Mouse (Mus musculus): ENCODE results near the gene Hspb7. TPM values are rescaled to one million over a fixed set of nuclear protein-coding genes. Genes with fewer than 3 reads are reported as not detected.

Hspb7 gene
- polyA plus RNA-seq, 1 experiment from 2014 or later, result 2.4 TPM

- H3K9me3 ChIP-seq, result no peaks in the 10 kb centered on the region
- no peak overlapping the region for H3K9ac ChIP-seq
- peaks cover 26% of the 10 kb centered on the region for H3K4me1 ChIP-seq
- ATAC-seq (ENCODE audit: insufficient read depth, low FRiP score, low read depth), result no peak
- 63% methylated on average over 14 of the region's 14 CpGs for WGBS
- no peaks in the 10 kb centered on the region for H3K27me3 ChIP-seq (replicated peaks)
- peak overlapping the region; percentile 67 for H3K27ac ChIP-seq
- H3K36me3 ChIP-seq, result peaks cover 8% of the 10 kb centered on the region
- H3K4me2 ChIP-seq, result no peak overlapping the region
- no peak overlapping the region for H3K4me3 ChIP-seq (replicated peaks)
Measured at GRCm38 (mm10) chr4:141454581-141455350, 34.2 kb downstream of the Hspb7 start.

- 73% methylated on average over 4 of the region's 4 CpGs for WGBS
- Histone ChIP-seq H3K36me3 (peaks cover 12% of the 10 kb centered on the region), H3K4me3 (replicated peaks) (no peak overlapping the region), H3K9me3 (no peaks in the 10 kb centered on the region), H3K9ac (no peak overlapping the region), H3K4me2 (no peak overlapping the region), H3K27me3 (replicated peaks) (no peaks in the 10 kb centered on the region), H3K27ac (peak overlapping the region; percentile 67; the same call in 1 of the 2 replicates), H3K4me1 (peaks cover 29% of the 10 kb centered on the region)
- no peak for ATAC-seq (ENCODE audit: insufficient read depth, low FRiP score, low read depth)
Measured at GRCm38 (mm10) chr4:141455526-141455925, 34.9 kb downstream of the Hspb7 start.

GRCm38 (mm10) chr4:141456193-141456938 lies 35.8 kb downstream of the Hspb7 start:
- Histone ChIP-seq H3K27me3 (replicated peaks) (no peaks in the 10 kb centered on the region), H3K9ac (no peak overlapping the region), H3K4me3 (replicated peaks) (no peak overlapping the region), H3K9me3 (no peaks in the 10 kb centered on the region), H3K36me3 (peaks cover 12% of the 10 kb centered on the region), H3K4me2 (no peak overlapping the region), H3K4me1 (peaks cover 30% of the 10 kb centered on the region), H3K27ac (no peak overlapping the region; the same call in 1 of the 2 replicates)
- WGBS, result 90% methylated on average over 14 of the region's 14 CpGs
- no peak for ATAC-seq (ENCODE audit: insufficient read depth, low FRiP score, low read depth)

- WGBS, result 13% methylated on average over 7 of the region's 7 CpGs
- H3K27ac ChIP-seq, result peak overlapping the region; percentile 76
- H3K9ac ChIP-seq, result no peak overlapping the region
- no peaks in the 10 kb centered on the region for H3K9me3 ChIP-seq
- no peak overlapping the region for H3K4me3 ChIP-seq (replicated peaks)
- peak; percentile 37; the same call in 1 of the 2 replicates for ATAC-seq (ENCODE audit: insufficient read depth, low FRiP score, low read depth)
- H3K4me2 ChIP-seq, result no peak overlapping the region
- peaks cover 24% of the 10 kb centered on the region for H3K36me3 ChIP-seq
- H3K27me3 ChIP-seq (replicated peaks), result no peaks in the 10 kb centered on the region
- peaks cover 33% of the 10 kb centered on the region for H3K4me1 ChIP-seq
Measured at GRCm38 (mm10) chr4:141458236-141458635, 37.7 kb downstream of the Hspb7 start.

GRCm38 (mm10) chr4:141458888-141459287 lies 38.3 kb downstream of the Hspb7 start:
- Histone ChIP-seq H3K4me1 (peaks cover 33% of the 10 kb centered on the region), H3K36me3 (peaks cover 26% of the 10 kb centered on the region), H3K9ac (no peak overlapping the region), H3K4me3 (replicated peaks) (no peak overlapping the region), H3K27ac (peak overlapping the region; percentile 76), H3K4me2 (no peak overlapping the region), H3K27me3 (replicated peaks) (no peaks in the 10 kb centered on the region), H3K9me3 (no peaks in the 10 kb centered on the region)
- 58% methylated on average over 3 of the region's 3 CpGs for WGBS
- no peak for ATAC-seq (ENCODE audit: insufficient read depth, low FRiP score, low read depth)

- Histone ChIP-seq H3K27me3 (replicated peaks) (no peaks in the 10 kb centered on the region), H3K4me1 (peaks cover 28% of the 10 kb centered on the region), H3K9me3 (no peaks in the 10 kb centered on the region), H3K36me3 (peaks cover 34% of the 10 kb centered on the region), H3K9ac (no peak overlapping the region), H3K4me2 (no peak overlapping the region), H3K4me3 (replicated peaks) (no peak overlapping the region), H3K27ac (peak overlapping the region; percentile 76)
- WGBS, result 82% methylated on average over 9 of the region's 9 CpGs
- no peak for ATAC-seq (ENCODE audit: insufficient read depth, low FRiP score, low read depth)
Measured at GRCm38 (mm10) chr4:141459766-141460165, 39.2 kb downstream of the Hspb7 start.

- Histone ChIP-seq H3K4me1 (peaks cover 25% of the 10 kb centered on the region), H3K4me2 (no peak overlapping the region), H3K9me3 (no peaks in the 10 kb centered on the region), H3K4me3 (replicated peaks) (no peak overlapping the region), H3K27ac (no peak overlapping the region), H3K9ac (no peak overlapping the region), H3K36me3 (peaks cover 41% of the 10 kb centered on the region), H3K27me3 (replicated peaks) (no peaks in the 10 kb centered on the region)
- 85% methylated on average over 4 of the region's 4 CpGs for WGBS
- ATAC-seq (ENCODE audit: insufficient read depth, low FRiP score, low read depth), result no peak
Measured at GRCm38 (mm10) chr4:141460481-141460880, 39.9 kb downstream of the Hspb7 start.

- Histone ChIP-seq H3K36me3 (peaks cover 47% of the 10 kb centered on the region), H3K27ac (no peak overlapping the region), H3K9ac (no peak overlapping the region), H3K4me2 (no peak overlapping the region), H3K27me3 (replicated peaks) (no peaks in the 10 kb centered on the region), H3K9me3 (no peaks in the 10 kb centered on the region), H3K4me1 (peaks cover 19% of the 10 kb centered on the region), H3K4me3 (replicated peaks) (no peak overlapping the region)
- 55% methylated on average over 12 of the region's 12 CpGs for WGBS
- ATAC-seq (ENCODE audit: insufficient read depth, low FRiP score, low read depth), result peak; percentile 57
Measured at GRCm38 (mm10) chr4:141461088-141461487, 40.5 kb downstream of the Hspb7 start.

GRCm38 (mm10) chr4:141461576-141461975 lies 41.0 kb downstream of the Hspb7 start:
- Histone ChIP-seq H3K27ac (no peak overlapping the region), H3K4me3 (replicated peaks) (no peak overlapping the region), H3K36me3 (peaks cover 52% of the 10 kb centered on the region), H3K9ac (no peak overlapping the region), H3K4me2 (no peak overlapping the region), H3K4me1 (peaks cover 18% of the 10 kb centered on the region), H3K9me3 (no peaks in the 10 kb centered on the region), H3K27me3 (replicated peaks) (no peaks in the 10 kb centered on the region)
- no peak for ATAC-seq (ENCODE audit: insufficient read depth, low FRiP score, low read depth)
- WGBS, result 89% methylated on average over 12 of the region's 12 CpGs

- Histone ChIP-seq H3K27me3 (replicated peaks) (no peaks in the 10 kb centered on the region), H3K4me2 (no peak overlapping the region), H3K4me3 (replicated peaks) (no peak overlapping the region), H3K4me1 (peaks cover 13% of the 10 kb centered on the region), H3K27ac (no peak overlapping the region), H3K9ac (no peak overlapping the region), H3K36me3 (peaks cover 68% of the 10 kb centered on the region), H3K9me3 (no peaks in the 10 kb centered on the region)
- no peak for ATAC-seq (ENCODE audit: insufficient read depth, low FRiP score, low read depth)
- WGBS, result 74% methylated on average over 14 of the region's 14 CpGs
Measured at GRCm38 (mm10) chr4:141463472-141463871, 42.9 kb downstream of the Hspb7 start.

- H3K9me3 ChIP-seq, result no peaks in the 10 kb centered on the region
- no peak overlapping the region for H3K27ac ChIP-seq
- H3K27me3 ChIP-seq (replicated peaks), result no peaks in the 10 kb centered on the region
- peaks cover 10% of the 10 kb centered on the region; the same call in 1 of the 2 replicates for H3K4me1 ChIP-seq
- ATAC-seq (ENCODE audit: insufficient read depth, low FRiP score, low read depth), result no peak
- no peak overlapping the region for H3K9ac ChIP-seq
- no peak overlapping the region for H3K4me3 ChIP-seq (replicated peaks)
- H3K36me3 ChIP-seq, result peaks cover 77% of the 10 kb centered on the region
- H3K4me2 ChIP-seq, result no peak overlapping the region
- 76% methylated on average over 16 of the region's 16 CpGs for WGBS
Measured at GRCm38 (mm10) chr4:141464722-141465121, 44.1 kb downstream of the Hspb7 start.

Measured in stomach, embryonic 15.5 days (tissue).